18 mouse cellular contexts compared by ENCODE assay signal in genomic region chr9:65661493-65661892, GRCm38 (mm10). TPM values are rescaled to one million over a fixed set of nuclear protein-coding genes. Genes with fewer than 3 reads are reported as not detected.
A peak's percentile ranks its signal among the peaks of the same experiment; 100 is the strongest.
DNase-seq lines count a peak whose midpoint lies in the region; ATAC-seq and TF ChIP-seq lines count a peak whose summit lies in the region.
"Had no signal": no experiment of that assay in that cellular context is flagged by ENCODE, and none has a peak within 500 bp of the region (broad histone marks: within the 10 kb centered on the region; RNA-seq: fewer than 3 reads in every experiment).

No protein-coding gene starts in this region.

- no peak for TF ChIP-seq CTCF in stomach, postnatal 0 days (IDR thresholded peaks at IDR 0.05; ENCODE audit: low read depth)

- H3K36me3 ChIP-seq in heart, embryonic 11.5 days (ENCODE audit: control insufficient read depth, insufficient read depth, low read length), result peaks cover 3% of the 10 kb centered on the region; the same call in 1 of the 2 replicates
- no peaks in the 10 kb centered on the region for H3K36me3 ChIP-seq in stomach, embryonic 16.5 days (ENCODE audit: control insufficient read depth, insufficient read depth, low read length)
- H3K36me3 ChIP-seq in stomach, postnatal 0 days (ENCODE audit: control insufficient read depth, insufficient read depth, low read length), result no peaks in the 10 kb centered on the region
- H3K36me3 ChIP-seq: embryonic facial prominence, embryonic 10.5 days; embryonic facial prominence, embryonic 12.5 days; forebrain, embryonic 15.5 days had no signal

- no peak for TF ChIP-seq EP300 in stomach, postnatal 0 days (optimal IDR thresholded peaks at IDR 0.05)

- no peaks in the 10 kb centered on the region for H3K9me3 ChIP-seq in heart, embryonic 11.5 days (replicated peaks; ENCODE audit: control insufficient read depth, low read length)
- no peaks in the 10 kb centered on the region for H3K9me3 ChIP-seq in stomach, embryonic 16.5 days (replicated peaks; ENCODE audit: control insufficient read depth, low read length)
- no peaks in the 10 kb centered on the region for H3K9me3 ChIP-seq in stomach, postnatal 0 days (ENCODE audit: control insufficient read depth, low read length)
- H3K9me3 ChIP-seq: embryonic facial prominence, embryonic 10.5 days; embryonic facial prominence, embryonic 12.5 days; forebrain, embryonic 13.5 days; forebrain, embryonic 15.5 days had no signal

- H3K4me1 ChIP-seq in heart, embryonic 11.5 days (ENCODE audit: control insufficient read depth, insufficient read depth, low read length), result 0 out of 2 replicates have a peak, but pooled peaks cover 3% of the 10 kb centered on the region
- H3K4me1 ChIP-seq in stomach, embryonic 16.5 days (ENCODE audit: control insufficient read depth, insufficient read depth, low read length), result no peaks in the 10 kb centered on the region; the same call in 1 of the 2 replicates
- no peaks in the 10 kb centered on the region for H3K4me1 ChIP-seq in stomach, postnatal 0 days (replicated peaks; ENCODE audit: control insufficient read depth, insufficient read depth)
- H3K4me1 ChIP-seq: embryonic facial prominence, embryonic 12.5 days; forebrain, embryonic 13.5 days; forebrain, embryonic 15.5 days had no signal

- no peak overlapping the region for H3K4me3 ChIP-seq in heart, embryonic 11.5 days (ENCODE audit: low read depth, low read length)
- H3K4me3 ChIP-seq in stomach, embryonic 16.5 days (replicated peaks; ENCODE audit: low read length), result no peak overlapping the region
- H3K4me3 ChIP-seq in stomach, postnatal 0 days (ENCODE audit: low read depth, low read length), result no peak overlapping the region
- H3K4me3 ChIP-seq: embryonic facial prominence, embryonic 10.5 days; embryonic facial prominence, embryonic 12.5 days; forebrain, embryonic 13.5 days; forebrain, embryonic 15.5 days had no signal

- no peak overlapping the region for H3K4me2 ChIP-seq in heart, embryonic 11.5 days
- no peak overlapping the region for H3K4me2 ChIP-seq in stomach, embryonic 16.5 days (ENCODE audit: low read depth, low read length)
- no peak overlapping the region for H3K4me2 ChIP-seq in stomach, postnatal 0 days (replicated peaks; ENCODE audit: low read depth)
- H3K4me2 ChIP-seq: embryonic facial prominence, embryonic 12.5 days; forebrain, embryonic 13.5 days; forebrain, embryonic 15.5 days had no signal

- no peak overlapping the region for H3K27ac ChIP-seq in heart, embryonic 11.5 days (ENCODE audit: low read depth, low read length)
- H3K27ac ChIP-seq in stomach, embryonic 16.5 days (ENCODE audit: low read length), result no peak overlapping the region
- no peak overlapping the region for H3K27ac ChIP-seq in stomach, postnatal 0 days (replicated peaks)
- H3K27ac ChIP-seq: embryonic facial prominence, embryonic 10.5 days; embryonic facial prominence, embryonic 12.5 days; forebrain, embryonic 13.5 days; forebrain, embryonic 15.5 days had no signal

- ATAC-seq in heart, embryonic 11.5 days (replicated peaks; ENCODE audit: insufficient number of reproducible peaks, low FRiP score, low TSS enrichment), result no peak
- ATAC-seq in stomach, embryonic 16.5 days (ENCODE audit: insufficient read depth, low FRiP score), result no peak
- no peak for ATAC-seq in stomach, postnatal 0 days (ENCODE audit: low FRiP score, low TSS enrichment)
- ATAC-seq: forebrain, embryonic 13.5 days; forebrain, embryonic 15.5 days had no signal

- DNase-seq in heart, adult 11 months, result no peak
- DNase-seq in stomach, postnatal 0 days (ENCODE audit: low spot score), result no peak
- peak; percentile 63 for DNase-seq in retina, postnatal 1 day
- DNase-seq in adrenal gland, postnatal 10 days, result no peak
- DNase-seq: adrenal gland, adult 2 months; adrenal gland, postnatal 36 days; cerebellum, adult 11-12 months; cerebellum, adult 2 months; cerebellum, adult 9-10 months; cerebellum, postnatal 10 days; cerebellum, postnatal 25 days had no signal

- 0 out of 2 replicates have a peak overlapping the region, but pooled peaks have one; percentile 10 for H3K9ac ChIP-seq in heart, embryonic 11.5 days (ENCODE audit: low read depth, low read length)
- H3K9ac ChIP-seq in stomach, embryonic 16.5 days (ENCODE audit: low read length), result peak overlapping the region; percentile 10; the same call in 1 of the 2 replicates
- H3K9ac ChIP-seq in stomach, postnatal 0 days (ENCODE audit: low read length), result no peak overlapping the region
- H3K9ac ChIP-seq: embryonic facial prominence, embryonic 12.5 days; forebrain, embryonic 13.5 days; forebrain, embryonic 15.5 days had no signal

- H3K27me3 ChIP-seq in heart, embryonic 11.5 days (ENCODE audit: control insufficient read depth, insufficient read depth, low read length), result no peaks in the 10 kb centered on the region
- H3K27me3 ChIP-seq in stomach, embryonic 16.5 days (ENCODE audit: control insufficient read depth, insufficient read depth, low read length), result no peaks in the 10 kb centered on the region
- no peaks in the 10 kb centered on the region for H3K27me3 ChIP-seq in stomach, postnatal 0 days (ENCODE audit: control insufficient read depth, insufficient read depth, low read length)
- H3K27me3 ChIP-seq: embryonic facial prominence, embryonic 12.5 days; forebrain, embryonic 13.5 days; forebrain, embryonic 15.5 days had no signal

- 74% methylated on average over 1 of the region's 1 CpGs for WGBS in heart, embryonic 11.5 days (ENCODE audit: insufficient replicate concordance)
- WGBS in stomach, embryonic 16.5 days, result 56% methylated on average over 1 of the region's 1 CpGs
- WGBS in stomach, postnatal 0 days, result 75% methylated on average over 1 of the region's 1 CpGs

RNA-seq across cellular contexts. Expression of gene Oaz2, which starts 6.3 kb away (rescaled TPM):
- 191 and 256 TPM in 2 replicates for polyA plus RNA-seq in heart, embryonic 11.5 days (2014; fragmentation: Nextera tagmentation; extraction: Ambion mirVana)
- polyA plus RNA-seq in stomach, embryonic 16.5 days (2015; fragmentation: Nextera tagmentation; extraction: Ambion mirVana), result 200 and 218 TPM in 2 replicates
- 138 and 144 TPM in 2 replicates for polyA plus RNA-seq in stomach, postnatal 0 days (2015; fragmentation: Nextera tagmentation; extraction: Ambion mirVana)
- 100 to 1,000 TPM; 148 to 194 TPM for total RNA-seq in adrenal gland, postnatal 10 days (2021)

RNA-seq across cellular contexts. Expression of gene Rbpms2, which starts 32.0 kb away (rescaled TPM):
- 154 and 160 TPM in 2 replicates for polyA plus RNA-seq in heart, embryonic 11.5 days (2014; fragmentation: Nextera tagmentation; extraction: Ambion mirVana)
- 20.4 and 22.9 TPM in 2 replicates for polyA plus RNA-seq in stomach, embryonic 16.5 days (2015; fragmentation: Nextera tagmentation; extraction: Ambion mirVana)
- polyA plus RNA-seq in stomach, postnatal 0 days (2015; fragmentation: Nextera tagmentation; extraction: Ambion mirVana), result 18.1 and 19.9 TPM in 2 replicates
- 10 to 100 TPM; 49.7 to 61.5 TPM for total RNA-seq in adrenal gland, postnatal 10 days (2021)
- total RNA-seq: MEL had no signal
